Mouse (Mus musculus) heart, adult 2 months (tissue): ENCODE data around the gene Fam155a.

ENCODE experiments used
- CTCF ChIP-seq: fragments of 200-600 bp; IDR thresholded peaks from 2 replicates; pipeline ENCODE4 v1.8.1; 2022; ENCODE audit warnings: antibody characterized with exemption, mild to moderate bottlenecking, moderate library complexity
- POLR2A ChIP-seq: fragments of 200-500 bp; IDR thresholded peaks from 2 replicates; pipeline ENCODE4 v1.6.1; 2011; ENCODE audit warnings: mild to moderate bottlenecking, low read depth, low read length, control low read depth; ENCODE audit not compliant: insufficient read depth

DNA sequence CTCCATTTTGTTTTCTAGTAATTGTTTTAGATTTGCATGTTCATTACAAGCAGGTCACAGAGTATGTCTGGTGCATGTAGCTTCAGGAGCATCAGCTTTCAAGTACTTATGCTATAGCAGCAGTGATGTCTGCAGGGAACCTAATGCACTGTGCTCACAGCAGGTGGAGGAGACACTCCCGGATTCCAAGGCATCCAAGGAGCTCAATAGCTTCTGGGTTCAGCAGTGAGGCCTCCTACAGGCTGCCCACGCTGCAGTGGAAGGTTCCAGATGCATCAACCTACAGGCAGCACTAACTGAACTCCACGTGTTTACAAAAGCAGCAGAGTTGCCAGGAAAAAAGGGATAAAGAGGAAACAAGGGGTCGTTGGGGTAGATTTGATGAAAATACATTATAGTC is 559.2 kb downstream of the Fam155a start:
- TF ChIP-seq CTCF: no peak
- no peak for TF ChIP-seq POLR2A
